Mouse (Mus musculus) bone marrow macrophage, adult 2 months (primary cell): ENCODE measurements at regions not wholly inside any gene's neighbourhood (a gene's known extent, or its start where the extent isn't known, plus 50 kb on each side); places are given as distances from the start of the nearest gene placed in this dataset.

Experiments
- CTCF ChIP-seq: IDR thresholded peaks from 2 replicates; pipeline ENCODE4 v1.5.1; 2012; ENCODE audit warnings: low read depth, mild to moderate bottlenecking, low read length, moderate library complexity
- POLR2A ChIP-seq: IDR thresholded peaks from 2 replicates; pipeline ENCODE4 v1.6.1; 2012; ENCODE audit warnings: mild to moderate bottlenecking, low read depth, low read length, borderline replicate concordance

DNA sequence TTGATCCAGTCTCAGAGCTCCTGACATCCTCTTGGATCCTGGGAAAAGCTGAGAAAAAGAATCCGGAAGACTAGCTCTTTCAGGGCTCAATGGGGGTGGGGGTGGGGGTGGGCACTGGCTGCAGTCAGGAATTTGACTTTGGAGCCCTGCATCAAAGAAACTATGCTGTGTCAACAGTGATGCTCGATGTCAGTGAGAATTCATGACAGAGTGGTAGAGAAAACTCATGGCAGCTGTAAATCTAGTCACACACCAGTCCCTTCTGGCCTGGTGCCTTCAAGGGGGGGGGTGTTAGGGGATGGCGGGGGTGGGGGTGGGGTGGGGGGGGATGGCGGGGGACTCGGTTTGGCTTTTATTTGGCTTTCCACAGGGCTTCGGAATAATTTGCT lies 233.0 kb downstream of the 4933412E24Rik start:
- no peak for TF ChIP-seq CTCF
- no peak for TF ChIP-seq POLR2A
